Mouse (Mus musculus): ENCODE results near the gene Crp. TPM values are rescaled to one million over a fixed set of nuclear protein-coding genes. Genes with fewer than 3 reads are reported as not detected.

Crp gene
- not detected for total RNA-seq (2021)
- long read RNA-seq, experiment 1: 0 reads
- long read RNA-seq, experiment 2: 0 reads

GRCm38 (mm10) chr1:172697844-172698243 is at the start of gene Crp:
Gene Crp, plus strand, starts transcription at chr1:172698055.
- intact Hi-C loops (cut with DNase I): no loop called here
- no peak for DNase-seq

- intact Hi-C loops (cut with DNase I): no loop called here
- DNase-seq: no peak
These were observed 48.5 kb upstream of the Crp start for GRCm38 (mm10) chr1:172649396-172649795.

DNA sequence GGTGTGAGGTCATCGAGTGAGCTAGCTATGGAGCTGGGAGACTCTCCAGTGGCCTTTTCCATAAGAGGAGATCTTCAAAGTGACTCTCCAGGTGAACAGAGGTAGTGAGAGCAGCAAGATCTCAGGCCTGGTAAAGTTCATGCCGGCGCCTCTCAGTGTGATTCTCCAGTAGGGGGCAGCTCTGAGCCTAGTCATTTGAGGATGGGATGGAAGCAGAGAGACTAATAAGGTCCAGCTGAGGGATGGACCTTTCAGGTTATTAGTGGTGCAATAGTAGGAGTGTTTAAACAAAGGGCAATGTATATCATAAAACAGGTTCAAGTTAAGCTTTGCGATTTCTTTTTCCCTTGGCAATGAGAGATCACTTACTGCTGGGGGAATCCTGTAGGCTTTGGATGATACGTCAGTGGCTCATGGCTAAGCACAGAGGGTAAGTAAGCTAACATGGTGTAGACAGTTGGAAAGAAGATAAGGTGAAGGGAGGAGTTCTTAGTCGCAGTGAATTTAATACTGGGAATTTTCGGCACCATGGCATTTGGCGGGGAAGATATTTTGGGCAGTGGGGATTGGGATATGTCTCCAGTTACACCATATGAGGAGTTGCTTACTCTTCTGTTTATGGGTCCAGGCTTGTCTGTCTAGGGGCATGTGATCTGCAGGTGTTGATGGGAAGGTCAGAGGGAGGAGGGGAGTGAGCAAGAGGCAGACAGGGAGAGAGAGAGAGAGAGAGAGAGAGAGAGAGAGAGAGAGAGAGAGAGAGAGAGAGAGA is 47.2 kb upstream of the Crp start:
- intact Hi-C loops (cut with DNase I): no loop called here

GRCm38 (mm10) chr1:172651288-172651987 is 46.4 kb upstream of the Crp start:
- no peak for DNase-seq
- intact Hi-C loops (cut with DNase I): no loop called here

More for the DNA sequence above, 47.2 kb upstream of the Crp start:
- peak in 1 of 2 experiments; percentile 33 for DNase-seq

- DNase-seq: no peak
- intact Hi-C loops (cut with DNase I): no loop called here
These were observed 45.7 kb upstream of the Crp start for GRCm38 (mm10) chr1:172652040-172652662.

DNA sequence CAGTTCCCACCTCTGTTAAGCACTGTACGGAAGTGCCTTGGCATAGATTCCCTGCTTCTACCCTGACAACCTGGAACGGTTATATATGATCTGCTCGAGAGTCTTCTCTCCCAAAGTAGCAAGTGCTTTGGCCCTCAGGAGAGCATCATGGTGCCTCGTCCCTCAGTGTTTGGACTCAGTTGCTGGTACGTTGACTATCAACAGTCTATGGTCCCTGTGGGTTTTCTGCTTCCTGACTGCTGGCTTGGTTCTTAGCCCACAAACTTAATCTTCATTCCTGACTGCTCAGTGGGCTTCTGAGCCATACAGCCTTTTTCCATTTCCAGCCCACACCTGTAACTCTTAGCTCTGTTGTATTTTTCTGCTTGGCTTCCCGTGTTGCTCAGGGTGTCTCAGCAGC is 44.0 kb upstream of the Crp start:
- no peak for DNase-seq
- intact Hi-C loops (cut with DNase I): no loop called here

GRCm38 (mm10) chr1:172657266-172657665 is 40.6 kb upstream of the Crp start:
- DNase-seq: no peak
- intact Hi-C loops (cut with DNase I): no loop called here

DNA sequence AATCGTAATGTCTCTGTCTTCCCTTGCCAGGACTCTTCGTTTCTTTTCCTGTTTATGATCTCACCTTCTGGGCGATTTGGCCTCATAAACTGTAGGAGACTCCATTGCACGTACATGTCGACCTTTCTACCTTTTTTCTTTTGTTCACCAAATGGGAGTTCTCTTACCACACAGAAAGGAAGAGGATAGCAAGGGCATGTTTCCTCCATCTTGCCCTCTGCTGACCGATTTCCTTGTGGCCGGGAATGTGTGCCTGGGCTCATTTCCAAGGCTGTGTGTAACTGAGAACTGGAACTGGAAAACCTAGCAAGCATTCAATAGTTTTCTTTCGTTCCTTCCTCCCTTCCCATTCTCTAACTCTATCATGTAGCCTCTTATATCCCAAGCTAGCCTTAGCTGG is 38.2 kb upstream of the Crp start:
- intact Hi-C loops (cut with DNase I): no loop called here
- no peak for DNase-seq

DNA sequence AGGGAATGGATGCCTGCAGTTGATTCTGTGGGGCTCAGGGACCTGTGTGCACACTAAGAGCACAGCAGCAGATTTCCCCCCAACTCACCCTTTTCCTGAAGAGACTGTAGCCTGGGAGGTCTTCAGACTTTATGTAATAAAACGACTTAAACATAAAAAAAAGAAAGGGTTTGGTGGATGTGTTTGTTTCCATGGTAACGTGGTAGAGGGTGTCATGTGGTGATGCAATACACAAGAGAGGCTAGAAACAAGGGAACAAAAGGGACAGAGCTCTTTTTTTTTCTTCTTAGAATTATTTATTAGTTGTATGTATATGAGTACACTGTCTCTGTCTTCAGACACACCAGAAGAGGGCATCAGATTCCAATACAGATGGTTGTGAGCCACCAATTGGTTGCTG is 32.4 kb upstream of the Crp start:
- DNase-seq: no peak
- intact Hi-C loops (cut with DNase I): no loop called here

GRCm38 (mm10) chr1:172667597-172667996 is 30.3 kb upstream of the Crp start:
- DNase-seq: no peak
- intact Hi-C loops (cut with DNase I): no loop called here

DNA sequence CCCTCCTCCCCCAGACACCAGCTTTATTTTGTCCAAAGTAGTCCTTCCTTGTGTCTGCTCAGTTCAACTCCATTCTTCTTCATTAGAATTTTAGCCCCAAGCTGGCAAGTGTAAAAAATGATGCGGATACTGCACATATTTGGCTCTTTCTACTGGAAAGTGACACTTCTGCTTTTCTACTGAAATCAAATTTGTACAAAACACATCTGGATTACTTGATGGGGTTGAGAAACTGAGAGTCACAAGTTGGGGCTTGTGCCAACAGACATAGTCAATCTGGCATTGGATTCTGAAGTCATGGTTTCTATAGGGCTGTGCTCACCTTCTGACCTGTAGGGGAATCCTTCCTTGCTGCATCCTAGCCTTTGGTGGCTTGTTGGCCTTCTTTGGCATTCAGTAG is 27.1 kb upstream of the Crp start:
- DNase-seq: no peak
- intact Hi-C loops (cut with DNase I): no loop called here

DNA sequence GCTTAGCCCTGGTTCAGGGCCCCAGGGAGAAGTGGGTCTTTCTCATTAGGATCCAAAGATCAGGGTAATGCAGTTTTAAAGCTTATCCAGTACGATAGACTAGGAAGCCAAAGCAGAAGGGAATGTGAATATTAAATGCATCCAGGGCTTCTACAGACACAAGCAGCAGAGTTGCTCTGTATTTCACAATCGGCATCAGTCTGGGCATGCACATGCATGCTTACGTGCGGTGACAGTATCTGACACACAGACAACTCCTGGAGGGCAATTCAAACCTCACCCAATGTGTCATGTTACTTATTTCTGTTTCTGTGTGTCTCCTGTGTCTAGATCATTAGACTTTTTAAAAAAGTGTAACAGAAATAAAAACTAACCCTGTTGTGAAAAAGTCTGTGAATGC is 17.1 kb upstream of the Crp start:
- intact Hi-C loops (cut with DNase I): no loop called here
- DNase-seq: no peak

- intact Hi-C loops (cut with DNase I): no loop called here
- no peak for DNase-seq
These were observed 14.3 kb upstream of the Crp start for GRCm38 (mm10) chr1:172683551-172683950.

DNA sequence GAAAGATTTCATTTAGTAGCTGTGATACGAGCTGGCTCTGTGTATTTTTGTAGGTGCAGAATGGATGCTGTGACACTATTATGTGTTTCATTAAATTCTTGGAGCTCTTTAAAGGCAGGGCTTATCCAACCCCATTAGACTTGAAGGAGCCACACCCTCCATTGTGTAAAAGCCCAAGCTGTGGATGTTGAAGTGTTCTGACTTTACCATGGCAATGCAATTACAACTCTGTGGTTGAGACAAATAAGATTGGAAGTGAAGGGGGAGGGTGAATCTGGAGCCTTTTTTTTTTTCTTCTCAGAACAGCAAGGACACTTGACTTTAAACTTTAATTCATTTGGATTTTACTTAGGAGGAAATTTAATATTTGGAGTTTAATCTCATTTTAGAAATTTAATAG is 13.9 kb upstream of the Crp start:
- intact Hi-C loops (cut with DNase I): no loop called here
- no peak for DNase-seq

- DNase-seq: no peak
- intact Hi-C loops (cut with DNase I): no loop called here
These were observed 12.7 kb upstream of the Crp start for GRCm38 (mm10) chr1:172685178-172685577.

GRCm38 (mm10) chr1:172697422-172697821 is 433 bp upstream of the Crp start:
- no peak for DNase-seq
- intact Hi-C loops (cut with DNase I): no loop called here

GRCm38 (mm10) chr1:172700814-172701213 is 3.0 kb downstream of the Crp start:
- intact Hi-C loops (cut with DNase I): no loop called here

GRCm38 (mm10) chr1:172701381-172701780 is 3.5 kb downstream of the Crp start:
- intact Hi-C loops (cut with DNase I): no loop called here
- no peak for DNase-seq

More at GRCm38 (mm10) chr1:172700814-172701213, 3.0 kb downstream of the Crp start:
- DNase-seq: no peak

DNA sequence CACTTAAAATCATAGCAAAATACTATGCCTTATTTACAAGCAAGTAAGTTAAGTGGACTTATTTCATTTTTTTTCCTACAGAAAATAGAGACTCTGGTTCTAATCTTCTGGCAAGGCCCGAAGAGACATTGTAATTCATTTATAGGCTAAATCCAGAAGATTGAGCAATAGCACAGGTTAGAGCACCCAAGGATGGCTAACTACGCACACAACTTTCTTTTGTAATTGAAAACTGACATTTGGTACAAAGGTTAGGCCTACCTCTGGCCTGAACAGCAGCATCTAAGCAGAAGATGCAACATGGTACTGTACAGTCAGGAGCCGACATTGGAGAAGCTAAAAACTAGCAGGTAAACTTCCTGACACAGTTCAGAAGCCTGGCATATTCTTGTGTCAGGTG is 4.0 kb downstream of the Crp start:
- intact Hi-C loops (cut with DNase I): no loop called here
- DNase-seq: no peak

GRCm38 (mm10) chr1:172704769-172705168 is 6.9 kb downstream of the Crp start:
- no peak for DNase-seq
- intact Hi-C loops (cut with DNase I): no loop called here

GRCm38 (mm10) chr1:172706243-172706642 is 8.4 kb downstream of the Crp start:
- intact Hi-C loops (cut with DNase I): no loop called here
- DNase-seq: no peak

All from heart, postnatal 14 days (tissue).